Mouse (Mus musculus) cerebellum, postnatal 10 days (tissue): ENCODE data around the gene Trappc12.

Experiments
- DNase-seq, 2 experiments: peaks; one replicate each; pipeline ENCODE4 v3.0.0; 2021; ENCODE audit warnings: mixed read lengths in 2 of 2

Trappc12 gene

DNA sequence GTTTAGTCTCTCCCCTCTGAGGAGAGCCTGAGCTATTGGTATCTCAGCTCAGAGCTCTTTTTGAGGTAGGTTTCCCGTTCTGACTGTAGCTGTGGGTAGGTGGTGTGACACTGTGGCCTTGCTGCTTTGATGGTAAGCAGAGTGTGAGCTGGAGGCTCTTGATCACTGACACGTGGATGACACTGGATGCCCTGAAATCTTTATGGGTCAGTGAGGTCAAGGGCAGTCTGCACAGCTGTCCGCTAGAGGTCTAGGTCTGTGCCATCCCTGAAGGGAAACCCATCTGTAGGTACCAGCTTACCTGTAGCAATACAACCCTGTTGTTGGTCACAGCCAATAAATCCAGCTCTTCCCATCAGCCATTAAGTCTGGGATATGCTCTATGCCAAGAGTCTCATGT, 64.5 kb downstream of the Trappc12 start:
- no peak for DNase-seq

DNA sequence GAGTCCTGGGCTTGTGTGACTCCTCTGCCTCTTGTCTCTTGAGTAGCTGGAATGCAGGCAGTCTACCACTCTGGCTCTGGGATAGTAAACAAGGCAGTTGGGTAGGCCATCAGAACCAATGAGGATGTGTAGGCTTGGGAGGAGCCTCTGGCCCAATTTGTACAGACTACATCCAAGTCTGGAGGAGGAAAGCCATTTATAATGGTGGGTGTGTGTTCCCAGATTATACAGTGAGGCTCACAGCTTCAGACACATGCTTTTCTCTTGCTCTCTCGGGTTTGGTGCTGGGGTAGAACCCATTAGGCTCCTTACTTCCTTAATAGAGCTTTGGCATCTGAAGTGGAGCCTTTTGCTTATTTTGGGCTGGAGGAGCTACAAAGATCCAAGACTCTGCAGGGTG, 65.6 kb downstream of the Trappc12 start:
- no peak for DNase-seq

DNA sequence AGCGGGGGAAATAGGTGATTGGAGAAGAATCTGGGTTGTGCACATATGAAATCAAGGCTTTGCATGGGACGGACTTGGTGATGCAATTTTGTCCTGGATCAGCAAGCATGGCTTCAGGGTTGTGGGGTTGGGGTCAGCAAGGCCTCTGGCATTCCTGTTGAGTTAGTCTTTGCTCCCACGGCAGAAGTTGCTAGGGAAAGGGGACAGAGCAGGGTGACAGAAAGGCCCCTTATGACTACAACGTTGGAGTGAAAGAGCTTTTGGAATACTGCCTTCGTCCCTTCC, 74.4 kb downstream of the Trappc12 start:
- no peak for DNase-seq

DNA sequence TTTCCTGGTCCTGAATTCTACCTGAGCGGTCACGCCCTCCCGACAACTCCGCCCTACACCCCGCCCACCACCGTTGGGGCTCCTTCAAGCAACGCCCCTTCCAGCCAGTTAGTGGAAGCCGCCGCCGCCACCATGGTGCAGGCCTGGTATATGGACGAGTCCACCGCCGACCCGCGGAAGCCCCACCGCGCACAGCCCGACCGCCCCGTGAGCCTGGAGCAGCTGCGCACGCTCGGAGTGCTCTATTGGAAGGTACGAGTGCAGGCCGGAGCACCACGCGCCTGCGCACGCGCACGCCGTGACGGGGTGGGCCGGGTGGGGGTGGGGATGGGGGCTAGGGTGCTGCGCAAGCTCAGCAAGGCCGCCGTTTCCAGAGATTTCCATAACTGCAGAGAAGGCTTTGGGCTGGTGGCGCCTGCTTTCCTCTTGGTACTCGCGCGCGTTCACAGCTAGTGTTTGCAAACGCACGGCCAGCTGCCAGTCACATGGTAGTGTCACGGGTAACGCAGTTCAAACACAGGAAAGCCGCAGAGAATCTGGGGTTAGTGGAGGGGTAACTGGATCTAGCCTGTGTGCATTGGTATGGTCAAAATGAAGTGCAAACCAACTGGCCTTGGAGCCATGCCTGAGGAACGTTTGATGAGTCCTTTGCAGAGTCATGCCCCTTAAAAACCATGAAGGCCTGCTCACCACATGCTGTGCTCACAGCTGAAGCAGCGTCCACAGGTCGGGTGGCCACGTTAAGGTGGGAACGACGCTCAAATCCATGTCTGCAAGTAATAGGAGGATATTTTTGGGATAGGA, 74.9 kb downstream of the Trappc12 start, which contains the start of gene Adi1:
Gene Adi1 (plus strand): TSS at position 111 of the 804 bp plus-strand sequence.
- peak; percentile 87 to 92 for DNase-seq

DNA sequence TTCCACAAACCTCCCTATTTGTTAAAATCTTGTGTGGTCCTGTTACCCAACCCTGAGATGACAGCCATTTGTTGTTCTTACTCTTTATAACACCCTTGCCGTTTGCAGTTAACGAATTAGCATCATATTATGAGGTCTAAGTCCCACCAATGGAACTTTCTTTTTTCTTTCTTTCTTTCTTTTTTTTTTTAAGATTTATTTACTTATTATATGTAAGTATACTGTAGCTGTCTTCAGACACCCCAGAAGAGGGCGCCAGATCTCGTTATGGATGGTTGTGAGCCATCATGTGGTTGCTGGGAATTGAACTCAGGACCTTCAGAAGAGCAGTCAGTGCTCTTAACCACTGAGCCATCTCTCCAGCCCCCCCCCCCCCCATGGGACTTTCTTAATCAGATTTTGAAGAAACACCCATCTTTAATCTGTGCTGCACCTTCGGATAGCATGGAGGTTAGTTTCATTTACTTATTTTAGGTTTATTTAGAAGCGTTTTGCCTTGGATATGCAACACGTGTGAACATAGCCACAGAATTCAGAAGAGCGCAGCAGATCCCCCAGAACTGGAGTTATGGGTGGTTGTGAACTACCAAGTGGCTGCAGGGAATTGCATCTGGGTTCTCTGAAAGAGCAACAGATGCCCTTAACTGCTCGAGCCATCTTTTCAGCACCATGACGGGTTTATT, 76.1 kb downstream of the Trappc12 start:
- no peak for DNase-seq

DNA sequence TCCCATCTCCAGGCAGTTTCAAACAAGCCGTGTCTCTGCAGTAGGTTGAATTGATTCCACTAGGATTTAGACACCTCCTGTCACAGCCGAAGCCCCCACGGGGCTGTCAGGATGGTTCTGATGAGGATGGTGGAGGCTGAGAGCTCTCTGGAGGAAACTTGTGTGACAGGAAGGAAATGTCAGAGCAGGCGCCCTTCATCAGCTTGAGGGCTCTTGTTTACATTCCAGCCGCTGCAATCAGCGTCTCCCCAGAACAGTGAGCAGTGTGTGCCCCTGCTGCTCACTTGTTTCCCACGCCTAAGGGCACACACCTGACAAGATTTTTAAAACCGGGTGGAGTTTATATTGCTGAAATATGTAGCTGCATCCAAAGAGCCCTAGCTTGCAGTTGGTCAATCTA, 83.0 kb downstream of the Trappc12 start:
- no peak for DNase-seq

DNA sequence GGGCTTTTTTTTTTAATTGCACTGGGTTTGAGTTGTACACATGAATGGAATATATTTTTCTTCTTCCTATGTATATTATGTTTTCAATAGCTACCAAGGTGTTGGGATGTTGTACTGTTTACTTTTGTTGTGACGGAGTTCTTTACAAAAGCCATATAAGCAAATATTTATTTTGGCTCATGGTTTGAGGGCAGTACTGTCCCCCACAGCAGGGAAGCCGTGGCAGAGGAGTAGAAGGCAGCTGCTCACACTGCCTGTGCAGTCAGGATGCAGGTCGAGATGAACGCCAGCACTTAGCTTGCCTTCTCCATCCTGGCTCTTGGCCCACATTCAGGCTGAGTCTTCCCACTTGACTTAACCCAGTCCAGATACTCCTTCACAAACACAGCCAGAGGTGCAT, 83.5 kb downstream of the Trappc12 start:
- DNase-seq, result peak in 1 of 2 experiments; percentile 36

DNA sequence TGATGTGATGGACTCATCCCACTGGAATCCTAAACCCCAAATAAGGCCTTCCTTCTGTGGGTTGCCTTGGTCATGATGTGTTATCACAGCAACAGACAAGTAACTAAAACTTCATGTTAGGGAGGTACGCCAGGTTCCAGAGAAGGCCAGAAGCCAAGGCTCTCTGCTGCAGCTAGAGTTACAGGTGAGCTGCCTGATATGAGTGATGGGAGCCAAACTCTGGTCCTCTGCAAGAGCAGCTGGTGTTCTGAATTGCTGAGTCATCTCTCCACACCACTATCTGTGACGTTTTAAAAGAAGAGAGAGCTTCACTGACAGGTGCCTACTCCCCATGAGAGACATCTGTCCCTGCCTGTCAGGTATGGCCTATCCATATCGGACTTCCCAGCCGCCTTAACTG, 87.6 kb downstream of the Trappc12 start:
- DNase-seq, result no peak

DNA sequence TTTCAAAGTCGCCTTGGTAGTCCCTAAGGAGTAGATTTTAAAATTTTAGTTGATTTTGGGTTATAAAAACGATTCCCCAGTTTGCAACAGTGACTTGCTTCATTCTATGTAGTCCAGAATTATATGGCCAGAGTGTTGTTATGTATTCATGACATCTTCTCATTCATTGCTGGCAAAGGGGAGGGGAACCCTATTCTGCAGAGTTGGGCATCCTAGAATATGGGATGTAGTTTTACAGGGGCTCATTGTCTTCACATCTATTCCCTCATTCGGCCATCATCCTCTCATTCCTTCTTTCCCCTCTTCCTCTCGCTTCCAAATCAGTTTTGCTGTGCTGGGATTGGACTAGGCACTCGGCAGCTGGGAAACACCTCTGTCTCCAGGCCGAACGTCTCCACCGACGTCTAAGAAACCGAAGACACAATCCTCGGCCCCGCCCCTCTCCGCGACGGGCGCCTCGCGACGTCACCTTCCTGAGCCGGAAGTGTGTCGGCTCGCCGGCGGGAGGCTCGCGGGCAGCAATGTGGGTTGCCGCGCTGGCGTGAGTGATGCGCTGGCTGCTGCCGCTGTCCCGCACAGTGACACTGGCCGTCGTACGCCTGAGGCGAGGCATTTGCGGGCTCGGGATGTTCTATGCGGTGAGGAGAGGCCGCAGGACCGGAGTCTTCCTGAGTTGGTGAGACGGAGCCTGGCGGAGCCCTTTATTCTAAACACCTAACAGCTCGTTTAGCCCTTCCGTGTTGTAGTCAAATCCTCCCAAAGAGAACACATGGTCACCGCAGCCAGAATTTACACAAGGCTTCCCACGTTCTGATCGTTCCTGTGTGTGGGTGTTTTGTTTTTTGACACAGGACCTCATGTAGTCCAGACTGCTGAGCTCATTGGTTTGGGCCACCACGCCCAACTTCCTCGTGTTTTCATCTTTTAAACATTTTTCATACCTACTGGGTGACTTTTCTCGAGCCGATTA, 100.8 kb downstream of the Trappc12 start, which contains the start of gene Rnaseh1:
Gene Rnaseh1 (plus strand): TSS at position 462 of the 970 bp plus-strand sequence.
- DNase-seq, result peak; percentile 96
